Mouse (Mus musculus): Measurements from ENCODE around the gene Scarf1.

GRCm38 (mm10) chr11:75473376-75473775 is 40.0 kb upstream of the Scarf1 start:
- TF ChIP-seq CTCF (IDR thresholded peaks at IDR 0.05; ENCODE audit: low read depth) (no peak), EP300 (IDR thresholded peaks at IDR 0.05; ENCODE audit: low read depth) (no peak)

All from heart, postnatal 0 days (tissue).